Mouse (Mus musculus): ENCODE measurements around the gene Cenps.

Cenps gene

DNA sequence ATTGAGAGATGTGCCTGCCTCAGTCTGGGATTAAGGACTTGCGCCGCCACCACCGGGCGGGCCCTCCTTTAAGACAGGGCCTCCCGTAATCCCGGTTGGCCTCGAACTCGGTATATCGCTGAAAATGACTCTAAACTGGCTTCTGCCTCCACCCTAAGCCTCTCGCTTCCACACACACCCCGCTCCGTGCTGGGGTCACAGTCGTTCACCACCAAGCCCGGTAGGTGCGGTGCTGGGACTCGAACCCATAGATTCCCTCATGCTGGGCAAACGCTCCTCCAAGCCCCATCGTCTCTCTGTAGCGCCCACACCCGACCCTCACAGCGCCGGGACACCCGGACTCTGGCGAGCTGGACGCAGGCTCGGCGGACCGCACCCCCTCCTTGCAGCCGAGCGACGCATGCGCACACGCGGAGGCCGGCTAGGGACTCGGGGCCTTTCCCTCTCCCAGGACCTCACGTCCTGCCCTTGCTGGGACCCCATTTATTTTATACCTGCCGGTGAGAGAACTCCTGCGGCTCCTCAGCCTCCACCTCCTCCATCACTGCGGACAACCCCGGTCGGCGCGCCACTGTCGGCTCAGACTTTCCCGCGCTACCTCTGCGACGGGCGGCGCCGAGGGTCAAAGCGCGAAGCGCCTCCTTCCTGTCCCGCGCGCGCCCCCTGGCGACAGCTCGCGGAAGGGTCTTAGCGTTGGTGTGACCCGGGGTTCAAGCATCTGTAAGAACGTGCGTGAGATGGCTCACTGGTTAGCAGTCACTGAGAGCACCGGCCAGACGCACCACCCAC lies at the start of gene Cenps:
Gene Cenps (minus strand): TSS at position 648 of the 789 bp plus-strand sequence.
- DNase-seq (ENCODE audit: extremely low read depth, low read depth, low spot score) = no peak

DNA sequence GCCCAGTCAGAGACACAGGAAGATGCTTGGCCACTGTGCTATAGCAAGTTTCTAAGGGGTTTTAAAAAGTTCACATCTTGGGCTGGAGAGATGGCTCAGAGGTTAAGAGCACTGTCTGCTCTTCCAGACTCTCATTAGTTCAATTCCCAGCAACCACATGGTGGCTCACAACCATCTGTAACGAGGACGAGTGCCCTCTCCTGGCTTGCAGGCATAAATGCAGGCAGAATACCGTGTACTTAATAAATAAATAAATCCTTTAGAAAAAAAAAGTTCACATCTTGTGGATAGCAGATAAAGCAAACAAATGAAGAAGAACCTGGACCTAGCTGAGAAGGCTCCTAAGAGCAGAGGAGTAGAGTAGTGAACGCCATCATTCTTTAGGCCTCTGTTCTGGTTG lies 45.3 kb upstream of the Cenps start:
- no peak for DNase-seq (ENCODE audit: extremely low read depth, low read depth, low spot score)

- DNase-seq (ENCODE audit: extremely low read depth, low read depth, low spot score) = no peak
These were observed 44.8 kb upstream of the Cenps start for GRCm38 (mm10) chr4:149182192-149182591.

GRCm38 (mm10) chr4:149179573-149179972 lies 42.1 kb upstream of the Cenps start:
- no peak for DNase-seq (ENCODE audit: extremely low read depth, low read depth, low spot score)

GRCm38 (mm10) chr4:149179160-149179559 lies 41.7 kb upstream of the Cenps start:
- no peak for DNase-seq (ENCODE audit: extremely low read depth, low read depth, low spot score)

- DNase-seq (ENCODE audit: extremely low read depth, low read depth, low spot score) = no peak
These were observed 40.9 kb upstream of the Cenps start for GRCm38 (mm10) chr4:149178328-149178727.

- DNase-seq (ENCODE audit: extremely low read depth, low read depth, low spot score) = no peak
These were observed 39.6 kb upstream of the Cenps start for GRCm38 (mm10) chr4:149177046-149177445.

GRCm38 (mm10) chr4:149176645-149177044 lies 39.2 kb upstream of the Cenps start:
- no peak for DNase-seq (ENCODE audit: extremely low read depth, low read depth, low spot score)

DNA sequence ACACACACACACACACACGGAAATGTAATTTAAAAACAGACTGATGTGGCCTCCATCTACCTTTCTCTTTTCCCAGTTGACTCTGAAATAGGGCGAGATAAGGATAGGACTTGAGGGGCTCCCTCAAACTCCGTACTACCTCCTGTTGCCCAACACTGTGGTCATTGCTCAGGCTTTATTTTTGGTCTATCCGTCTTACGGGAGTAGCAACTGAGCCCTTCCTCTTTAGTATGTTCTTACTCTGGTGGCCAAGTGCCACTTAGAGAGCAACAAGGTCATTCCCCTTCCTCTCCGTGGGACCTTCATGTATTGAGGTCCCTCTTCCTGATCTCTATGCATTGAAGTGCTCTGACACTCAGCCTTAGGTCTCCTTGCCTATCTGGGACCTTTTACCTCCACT lies 36.2 kb upstream of the Cenps start:
- no peak for DNase-seq (ENCODE audit: extremely low read depth, low read depth, low spot score)

DNA sequence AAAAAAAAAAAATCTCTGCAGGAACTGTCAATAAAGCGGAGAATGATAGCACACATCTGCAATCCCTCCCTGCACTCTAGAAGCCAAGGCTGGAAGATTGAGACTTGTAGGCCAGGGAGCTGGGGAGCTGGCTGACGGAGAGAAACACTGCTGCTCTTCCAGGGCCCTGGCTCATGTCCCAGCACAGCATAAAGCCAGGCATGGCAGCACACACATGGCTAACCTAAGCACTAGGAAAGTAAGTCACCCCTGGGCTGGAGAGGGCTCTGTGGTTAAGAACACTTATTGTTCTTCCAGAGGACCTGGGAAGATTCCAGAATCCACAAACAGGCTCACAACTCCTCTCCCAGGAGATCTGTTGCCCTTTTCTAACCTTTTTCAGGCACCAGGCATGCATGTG lies 35.2 kb upstream of the Cenps start:
- DNase-seq (ENCODE audit: extremely low read depth, low read depth, low spot score) = peak; percentile 93

DNA sequence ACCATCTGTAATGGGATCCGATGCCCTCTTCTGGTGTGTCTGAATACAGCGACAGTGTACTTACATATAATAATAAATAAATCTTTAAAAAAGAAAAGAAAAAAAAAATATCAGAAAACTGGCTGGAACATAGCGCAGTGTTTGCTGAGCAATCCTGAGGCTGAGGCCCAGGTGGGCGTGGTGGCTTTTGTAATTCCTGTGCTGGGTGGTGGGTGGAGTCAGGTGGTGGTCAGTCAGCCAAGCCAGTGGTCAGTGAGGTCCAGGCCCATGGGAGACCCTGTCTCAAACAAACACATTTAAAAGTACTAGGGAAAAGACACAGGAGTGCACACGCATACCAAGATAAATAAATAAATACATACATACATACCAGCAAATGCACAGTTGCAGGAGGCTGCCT lies 34.7 kb upstream of the Cenps start:
- no peak for DNase-seq (ENCODE audit: extremely low read depth, low read depth, low spot score)

- DNase-seq (ENCODE audit: extremely low read depth, low read depth, low spot score) = peak; percentile 82
These were observed 34.2 kb upstream of the Cenps start for GRCm38 (mm10) chr4:149171581-149171981.

DNA sequence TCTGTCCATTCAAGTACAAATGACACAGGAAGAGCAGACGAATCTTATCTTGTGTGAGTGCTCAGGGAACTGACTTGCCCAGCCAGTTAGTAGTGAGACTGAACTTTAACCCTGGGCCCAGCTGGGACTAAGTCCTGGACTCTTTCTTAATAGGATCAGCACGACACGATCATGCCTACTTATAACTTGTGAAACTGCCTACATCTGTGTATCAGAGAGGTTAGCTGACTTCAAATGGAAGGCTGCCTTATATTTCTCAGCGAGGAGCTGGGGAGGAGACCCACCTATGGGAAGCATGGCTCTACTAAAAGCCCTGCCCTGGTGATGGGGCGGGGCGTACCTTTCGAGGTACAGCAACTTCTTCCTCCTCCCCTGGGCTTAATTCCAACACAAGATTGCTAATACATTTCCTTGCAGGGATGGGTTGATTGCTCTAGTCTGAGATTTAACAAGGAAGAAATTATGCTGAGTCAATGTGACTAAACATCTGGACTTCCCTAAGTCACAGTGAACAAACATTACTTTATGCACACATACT lies 33.0 kb upstream of the Cenps start:
- DNase-seq (ENCODE audit: extremely low read depth, low read depth, low spot score) = peak; percentile 92

- DNase-seq (ENCODE audit: extremely low read depth, low read depth, low spot score) = peak; percentile 87
These were observed 32.5 kb upstream of the Cenps start for GRCm38 (mm10) chr4:149169926-149170325.

DNA sequence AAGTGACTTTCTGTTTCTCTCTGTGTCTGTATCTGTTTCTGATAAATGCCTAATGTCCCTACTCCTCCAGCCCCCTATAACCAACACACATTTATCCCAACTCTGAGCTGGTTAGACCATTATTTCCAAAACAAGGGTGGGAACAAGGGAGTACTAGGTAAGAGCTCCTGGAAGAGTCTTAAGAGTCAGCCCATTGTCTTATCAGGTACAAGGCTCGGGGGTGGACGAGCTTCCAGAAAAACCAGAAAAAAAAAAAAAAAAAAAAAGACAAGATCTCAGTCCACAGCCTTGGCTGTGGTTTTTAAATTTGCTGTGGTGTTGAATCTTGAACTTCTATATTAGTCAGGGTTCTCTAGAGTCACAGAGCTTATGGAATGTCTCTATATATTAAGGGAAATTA lies 30.6 kb upstream of the Cenps start:
- DNase-seq (ENCODE audit: extremely low read depth, low read depth, low spot score) = no peak

DNA sequence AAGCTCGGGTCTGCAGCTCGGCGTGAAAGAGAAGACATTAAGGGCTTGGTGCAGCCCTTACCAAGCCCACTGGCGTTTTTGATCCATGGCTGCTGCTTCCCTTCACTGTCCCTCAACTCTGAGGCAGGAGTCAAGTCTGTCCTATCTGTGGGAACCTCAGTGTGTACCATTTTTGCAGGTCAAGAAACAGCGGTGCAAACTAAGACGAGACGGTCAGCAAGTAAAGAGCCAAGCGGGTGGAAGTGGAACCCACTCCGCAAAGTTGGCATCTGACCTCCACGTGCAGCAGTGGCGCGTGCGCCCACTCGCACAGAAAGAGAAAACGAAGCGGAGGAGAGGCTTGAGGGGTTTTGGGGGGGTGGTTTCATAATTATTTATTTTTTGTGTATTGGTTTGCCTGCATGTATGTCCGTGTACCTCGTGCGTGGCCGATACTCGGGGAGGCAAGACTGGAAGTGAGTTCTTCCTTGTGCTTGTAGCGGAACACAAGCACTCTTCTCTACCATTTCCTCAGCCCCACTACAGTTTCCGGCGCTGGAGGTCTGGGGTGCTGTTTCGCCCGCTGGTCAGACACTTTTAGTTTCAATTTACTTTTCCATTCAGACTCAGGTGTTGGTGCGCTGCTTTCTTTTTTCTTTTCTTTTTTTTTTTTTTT lies 29.7 kb upstream of the Cenps start:
- DNase-seq (ENCODE audit: extremely low read depth, low read depth, low spot score) = no peak

DNA sequence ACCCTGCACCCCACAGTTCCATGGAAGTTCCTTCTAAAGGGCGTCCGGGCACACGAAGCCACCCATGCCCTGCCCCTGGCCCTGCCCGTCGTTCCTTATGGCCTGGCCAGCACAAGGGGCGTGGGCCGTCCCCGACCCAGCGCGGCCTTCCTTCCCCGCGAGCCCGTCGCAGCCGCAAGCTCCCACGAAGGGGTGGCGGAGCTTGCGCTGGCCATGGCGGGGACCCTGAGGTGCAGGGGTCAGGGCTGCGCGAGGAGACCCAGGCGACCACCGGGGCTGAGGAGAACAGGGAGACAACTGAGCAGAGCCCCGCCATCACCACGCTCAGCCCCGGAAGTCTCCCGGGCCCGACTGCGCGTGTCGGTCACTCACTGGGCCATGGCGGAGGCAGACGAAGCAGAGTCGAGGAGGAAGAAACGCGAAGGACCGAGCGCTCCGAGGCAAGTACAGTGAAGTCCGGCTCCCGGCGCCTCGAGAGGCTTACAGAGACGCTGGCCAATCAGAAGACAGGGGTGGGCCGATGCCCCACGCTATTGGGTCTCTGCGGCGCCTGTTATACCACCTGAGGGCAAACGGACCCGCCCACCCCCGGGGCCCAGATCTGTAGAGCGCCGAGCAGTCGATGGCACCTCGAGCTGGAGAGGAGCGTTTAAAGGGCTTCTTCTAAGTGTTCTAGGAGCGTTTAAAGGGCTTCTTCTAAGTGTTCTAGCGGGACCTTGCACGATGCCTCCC lies 29.0 kb upstream of the Cenps start, which contains the start of gene Pgd:
Gene Pgd (minus strand): TSS at position 557 of the 732 bp plus-strand sequence.
- no peak for DNase-seq (ENCODE audit: extremely low read depth, low read depth, low spot score)

DNA sequence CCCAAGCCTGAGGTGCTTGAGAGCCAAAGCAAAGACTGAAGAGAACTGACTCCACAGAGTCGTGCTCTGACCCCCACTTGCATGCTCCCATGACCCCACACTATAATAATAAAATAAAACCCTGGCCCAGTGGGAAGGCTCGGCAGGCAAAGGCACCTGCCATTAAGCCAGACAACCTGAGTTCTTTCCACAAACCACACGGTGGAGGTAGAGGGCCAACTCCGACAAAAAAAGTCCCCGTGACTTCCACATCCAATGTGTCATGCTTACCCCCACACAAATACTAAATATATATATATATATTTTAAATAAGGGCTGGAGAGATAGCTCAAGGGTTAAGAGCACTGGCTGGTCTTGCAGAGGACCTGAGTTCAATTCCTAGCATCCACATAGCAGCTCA lies 26.7 kb upstream of the Cenps start:
- DNase-seq (ENCODE audit: extremely low read depth, low read depth, low spot score) = no peak

DNA sequence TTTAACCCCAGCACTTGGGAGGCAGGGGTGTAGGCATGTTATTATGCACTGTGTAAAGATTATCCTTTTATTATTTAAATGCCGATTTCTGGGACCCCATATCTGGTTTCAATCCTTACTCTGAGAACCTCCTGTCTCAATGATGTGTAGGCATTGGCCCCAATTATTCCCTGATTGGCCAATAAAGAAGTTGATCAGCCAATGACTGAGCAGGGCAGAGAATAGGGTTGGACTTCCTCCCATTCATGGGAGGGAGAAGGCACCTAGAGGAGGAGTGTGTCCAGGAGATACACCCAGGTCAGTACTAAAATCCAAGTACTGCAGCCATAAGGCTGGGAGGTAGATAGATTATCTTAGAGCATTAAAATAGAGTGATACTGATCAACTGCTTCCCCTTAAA lies 25.8 kb upstream of the Cenps start:
- no peak for DNase-seq (ENCODE audit: extremely low read depth, low read depth, low spot score)

DNA sequence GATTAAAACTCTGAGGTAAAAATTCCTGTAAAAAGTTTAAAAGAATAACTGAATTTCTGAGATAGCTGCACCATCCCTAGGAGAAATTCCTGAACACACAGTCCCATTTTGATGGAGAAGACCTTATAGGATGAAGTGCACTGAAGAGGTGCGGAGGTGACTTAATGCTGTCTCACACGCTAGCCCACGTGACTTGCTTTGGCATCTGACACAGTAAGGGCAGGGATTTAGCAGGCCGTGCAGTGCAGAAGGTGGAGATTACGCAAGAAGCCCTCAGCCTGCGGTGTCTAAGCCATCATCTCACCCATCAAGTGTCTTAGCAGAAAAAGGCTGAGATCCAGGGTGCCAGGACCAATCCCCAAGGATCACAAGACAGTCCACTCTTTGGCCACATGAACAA lies 23.7 kb upstream of the Cenps start:
- DNase-seq (ENCODE audit: extremely low read depth, low read depth, low spot score) = peak; percentile 82

DNA sequence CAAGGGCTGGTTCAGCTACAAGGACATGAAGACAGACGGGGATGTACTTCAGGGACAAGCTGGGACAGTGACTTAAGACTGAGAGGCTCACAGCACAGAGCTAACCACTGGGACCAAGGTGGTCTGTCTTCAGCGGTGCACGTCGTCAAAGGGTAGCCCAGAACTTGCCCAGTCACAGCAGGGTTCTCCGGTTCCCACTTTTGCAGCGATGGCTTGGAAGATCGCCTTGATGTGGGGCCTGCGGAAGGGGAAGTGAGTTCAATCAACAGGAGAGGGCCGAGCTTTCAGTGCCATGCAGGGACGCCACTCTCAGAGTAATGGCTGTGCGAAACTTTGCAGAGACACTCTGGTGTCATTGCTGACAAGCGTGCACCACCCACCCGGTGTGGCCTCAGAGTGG lies 22.5 kb upstream of the Cenps start:
- no peak for DNase-seq (ENCODE audit: extremely low read depth, low read depth, low spot score)

DNA sequence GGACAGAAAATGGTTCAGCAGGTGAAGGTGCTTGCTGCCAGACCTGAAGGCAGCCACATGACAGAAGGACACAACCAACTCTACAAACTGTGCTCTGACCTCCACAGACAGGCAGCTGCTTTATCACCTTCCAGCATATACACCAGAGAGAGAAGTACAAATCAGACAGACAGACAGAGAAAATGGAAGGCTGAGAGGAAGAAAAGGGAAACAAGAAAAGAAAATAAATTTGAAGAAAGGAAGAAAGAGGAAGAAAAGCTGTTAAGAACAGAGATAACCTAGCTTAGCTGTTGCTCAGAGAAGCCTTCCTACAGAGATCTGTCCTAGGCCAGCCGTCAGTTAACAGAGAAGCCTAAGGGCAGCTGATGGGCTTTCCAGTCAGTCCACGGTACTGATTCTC lies 21.8 kb upstream of the Cenps start:
- no peak for DNase-seq (ENCODE audit: extremely low read depth, low read depth, low spot score)
